Mouse (Mus musculus) layer of hippocampus, adult 11-12 months (tissue): Measurements from ENCODE around the gene B4galt1.
A peak's percentile ranks its signal among the peaks of the same experiment; 100 is the strongest.

Experiments
- DNase-seq: peaks from one replicate; pipeline ENCODE4 v3.0.0; 2022; ENCODE audit warnings: low spot score

The B4galt1 gene

GRCm38 (mm10) chr4:40777116-40777515 lies 76.7 kb downstream of the B4galt1 start:
- no peak for DNase-seq

DNA sequence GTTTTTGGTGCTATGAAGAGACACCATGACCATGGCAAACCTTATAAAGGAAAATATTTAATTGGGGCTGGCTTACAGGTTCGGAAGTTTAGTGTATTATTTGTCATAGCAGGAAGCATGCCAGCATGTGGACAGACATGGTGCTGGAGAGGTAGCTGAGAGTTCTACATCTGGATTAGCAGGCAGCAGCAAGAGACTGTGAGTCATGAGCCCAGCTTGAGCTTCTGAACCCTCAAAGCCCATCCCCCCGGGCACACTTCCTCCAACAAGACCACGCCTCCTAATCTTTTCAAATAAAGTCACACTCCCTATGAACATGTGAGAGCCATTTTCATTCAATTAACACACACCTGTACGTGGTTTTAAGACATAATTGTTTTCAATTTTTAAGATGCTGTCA lies 77.4 kb downstream of the B4galt1 start:
- DNase-seq: no peak

GRCm38 (mm10) chr4:40774279-40775259 lies 79.2 kb downstream of the B4galt1 start:
- peak; percentile 55 for DNase-seq

GRCm38 (mm10) chr4:40759876-40760275 lies 93.9 kb downstream of the B4galt1 start:
- DNase-seq: no peak

- peak; percentile 97 for DNase-seq
Measured at GRCm38 (mm10) chr4:40757780-40758420, 95.9 kb downstream of the B4galt1 start, which contains the start of gene Smu1. Smu1 (minus strand) TSS chr4:40757923.

- DNase-seq: no peak
Measured at GRCm38 (mm10) chr4:40757157-40757779, 96.5 kb downstream of the B4galt1 start.
